Mouse (Mus musculus) ES-Bruce4 (cell line): Measurements from ENCODE around the gene Slc16a3. TPM values are rescaled to one million over a fixed set of nuclear protein-coding genes. Genes with fewer than 3 reads are reported as not detected.

Experiments
- H3K27ac ChIP-seq: 2 replicates; pipeline ENCODE4 v1.5.1; 2012; ENCODE audit warnings: low read length, inconsistent platforms; ENCODE audit not compliant: insufficient read depth
- H3K27me3 ChIP-seq: 2 replicates; pipeline ENCODE4 v1.6.1; 2012; ENCODE audit warnings: mild to moderate bottlenecking, low read length, inconsistent platforms; ENCODE audit not compliant: control insufficient read depth, poor library complexity, insufficient read depth, severe bottlenecking
- H3K36me3 ChIP-seq: 2 replicates; pipeline ENCODE4 v1.6.1; 2012; ENCODE audit warnings: inconsistent platforms, mild to moderate bottlenecking, low read length, moderate library complexity; ENCODE audit not compliant: control insufficient read depth, poor library complexity, insufficient read depth, severe bottlenecking
- H3K4me1 ChIP-seq: one replicate; pipeline ENCODE4 v1.8.1; 2011; ENCODE audit warnings: low read length; ENCODE audit not compliant: control insufficient read depth, insufficient read depth
- H3K4me3 ChIP-seq: 2 replicates; pipeline ENCODE4 v1.5.1; 2011; ENCODE audit warnings: low read depth, mild to moderate bottlenecking, low read length
- H3K9ac ChIP-seq: 2 replicates; pipeline ENCODE4 v1.6.1; 2012; ENCODE audit warnings: low read depth, mild to moderate bottlenecking, inconsistent platforms; ENCODE audit not compliant: poor library complexity, severe bottlenecking
- H3K9me3 ChIP-seq: replicated peaks from 2 replicates; pipeline ENCODE4 v1.6.1; 2012; ENCODE audit warnings: mild to moderate bottlenecking, low read length, inconsistent platforms; ENCODE audit not compliant: control insufficient read depth, poor library complexity, insufficient read depth, severe bottlenecking
- CTCF ChIP-seq: IDR thresholded peaks from one replicate; pipeline ENCODE4 v1.8.1; 2011; ENCODE audit warnings: low read depth, low read length
- EP300 ChIP-seq: IDR thresholded peaks from 2 replicates; pipeline ENCODE4 v1.6.1; 2011; ENCODE audit warnings: low read depth, low read length; ENCODE audit not compliant: insufficient read depth
- POLR2A ChIP-seq: IDR thresholded peaks from one replicate; pipeline ENCODE4 v1.8.1; 2011; ENCODE audit warnings: low read length; ENCODE audit not compliant: insufficient read depth
- polyA plus RNA-seq: library from polyadenylated mRNA; stranded (reverse); fragments of >200 nt; gene quantifications from 2 replicates; pipeline ENCODE4 v1.2.4, GENCODE M21; 2011; ENCODE audit warnings: low read depth; ENCODE audit not compliant: missing spikeins, insufficient read depth, insufficient read length

Gene Slc16a3
- polyA plus RNA-seq, 1 experiment: 84.3 TPM

DNA sequence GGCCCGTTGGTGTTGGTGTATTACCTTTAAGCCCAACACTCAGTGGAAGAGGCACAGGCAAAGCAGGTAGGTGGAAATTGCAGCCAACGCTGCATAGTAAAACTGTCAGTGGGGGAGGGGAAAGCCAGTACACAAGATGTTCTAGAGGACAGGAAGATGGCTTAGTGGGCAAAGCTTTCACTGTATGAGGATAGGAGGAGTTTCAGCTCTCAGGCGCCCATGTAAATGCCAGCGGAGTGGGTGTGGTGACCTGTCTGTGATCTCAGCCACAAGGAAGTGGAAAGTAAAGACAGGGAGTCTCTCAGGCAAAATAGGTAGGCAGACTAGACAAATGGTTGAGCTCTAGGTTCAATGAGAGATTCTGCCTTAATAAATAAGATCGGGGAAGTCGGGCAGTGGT is 7.3 kb upstream of the Slc16a3 start:
- H3K4me1 ChIP-seq: peaks cover 5% of the 10 kb centered on the region
- TF ChIP-seq POLR2A: no peak
- no peak for TF ChIP-seq CTCF
- H3K36me3 ChIP-seq: no peaks in the 10 kb centered on the region
- H3K27me3 ChIP-seq: no peaks in the 10 kb centered on the region
- H3K9me3 ChIP-seq: no peaks in the 10 kb centered on the region
- no peak overlapping the region for H3K4me3 ChIP-seq
- no peak overlapping the region for H3K27ac ChIP-seq
- H3K9ac ChIP-seq: no peak overlapping the region

DNA sequence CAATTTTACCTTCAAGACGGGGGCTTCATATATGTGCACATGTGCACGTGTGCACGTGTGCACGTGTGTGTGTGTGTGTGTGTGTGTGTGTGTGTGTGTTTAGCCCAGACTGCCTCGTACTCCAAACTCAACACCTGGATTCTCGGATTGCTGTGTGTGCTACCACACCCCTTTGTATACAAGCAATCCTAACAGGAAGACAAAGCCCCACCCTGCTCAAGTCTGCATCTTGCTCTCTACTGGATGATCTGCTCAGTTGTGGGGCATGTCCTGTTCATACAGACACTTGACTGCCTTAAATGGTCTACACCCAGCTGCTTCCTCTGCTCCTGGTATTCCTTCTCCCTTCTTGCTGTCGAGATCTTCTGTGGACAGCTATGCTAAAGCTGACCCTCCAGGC is 3.0 kb upstream of the Slc16a3 start:
- Histone ChIP-seq H3K4me1 (no peaks in the 10 kb centered on the region), H3K9me3 (no peaks in the 10 kb centered on the region), H3K27me3 (no peaks in the 10 kb centered on the region), H3K36me3 (no peaks in the 10 kb centered on the region), H3K27ac (no peak overlapping the region), H3K9ac (no peak overlapping the region), H3K4me3 (no peak overlapping the region)
- no peak for TF ChIP-seq CTCF
- no peak for TF ChIP-seq EP300
- TF ChIP-seq POLR2A: no peak

DNA sequence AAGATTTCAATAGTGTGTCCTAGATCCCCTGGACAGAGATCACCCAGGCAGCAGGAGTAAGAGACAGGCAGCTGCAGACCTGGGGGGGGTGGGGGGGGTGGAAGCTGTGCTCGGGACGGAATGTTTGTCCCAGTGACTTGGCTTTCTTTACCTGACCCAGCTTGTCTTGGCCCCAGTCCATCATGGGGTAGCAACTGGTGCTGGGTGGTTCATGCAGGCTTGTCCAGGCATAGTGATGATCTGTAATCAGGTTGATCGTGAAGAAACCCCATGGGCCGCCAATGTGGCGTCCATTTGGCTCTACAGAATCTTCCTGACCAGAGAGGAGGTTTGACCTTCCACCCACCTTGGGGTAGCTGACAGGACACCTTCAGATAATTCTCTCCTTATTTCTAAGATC is 2.4 kb upstream of the Slc16a3 start:
- TF ChIP-seq EP300 (no peak), POLR2A (no peak), CTCF (no peak)
- Histone ChIP-seq H3K36me3 (no peaks in the 10 kb centered on the region), H3K9ac (no peak overlapping the region), H3K27me3 (no peaks in the 10 kb centered on the region), H3K9me3 (no peaks in the 10 kb centered on the region), H3K4me3 (no peak overlapping the region), H3K4me1 (no peaks in the 10 kb centered on the region), H3K27ac (no peak overlapping the region)

- 0 out of 2 replicates have a peak, but pooled peaks have one; percentile 40 for TF ChIP-seq EP300
- no peak for TF ChIP-seq CTCF
- peak; percentile 47 for TF ChIP-seq POLR2A
- Histone ChIP-seq H3K27me3 (no peaks in the 10 kb centered on the region), H3K9me3 (no peaks in the 10 kb centered on the region), H3K36me3 (no peaks in the 10 kb centered on the region), H3K4me3 (peak overlapping the region; percentile 93), H3K9ac (peak overlapping the region; percentile 74), H3K27ac (no peak overlapping the region), H3K4me1 (peaks cover 8% of the 10 kb centered on the region)
Measured at GRCm38 (mm10) chr11:120948861-120949851, 876 bp downstream of the Slc16a3 start.

DNA sequence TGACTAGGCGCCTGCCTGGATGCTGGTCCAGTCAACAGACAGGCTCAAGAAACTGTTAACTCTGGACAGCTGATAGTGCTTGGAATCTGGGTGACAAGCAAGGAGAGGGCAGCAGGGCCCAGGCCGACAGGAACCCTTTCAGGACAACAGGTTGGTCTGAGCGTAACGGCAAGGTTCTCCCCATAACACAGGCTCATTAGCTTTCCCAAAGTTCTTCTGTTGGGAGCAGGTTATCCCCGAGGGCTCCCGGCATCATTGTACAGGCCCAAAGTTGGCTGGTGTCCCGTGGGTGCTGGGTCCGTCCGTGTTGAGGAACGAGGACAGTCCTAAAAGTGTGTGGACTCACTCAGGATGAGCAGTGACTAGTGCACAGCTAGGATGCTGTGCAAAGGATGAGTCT is 1.6 kb downstream of the Slc16a3 start:
- Histone ChIP-seq H3K27ac (no peak overlapping the region), H3K9ac (peak overlapping the region; percentile 74), H3K4me1 (peaks cover 8% of the 10 kb centered on the region), H3K27me3 (no peaks in the 10 kb centered on the region), H3K9me3 (no peaks in the 10 kb centered on the region), H3K4me3 (peak overlapping the region; percentile 93), H3K36me3 (no peaks in the 10 kb centered on the region)
- TF ChIP-seq EP300: no peak
- no peak for TF ChIP-seq POLR2A
- no peak for TF ChIP-seq CTCF
